Mouse (Mus musculus) adrenal gland, postnatal 14 days (tissue): ENCODE results near the gene Gimap5. TPM values are rescaled to one million over a fixed set of nuclear protein-coding genes. Genes with fewer than 3 reads are reported as not detected.

Experiments
- DNase-seq: peaks from one replicate; pipeline ENCODE4 v3.0.0; 2021; ENCODE audit warnings: mixed read lengths
- long read RNA-seq, 2 experiments: library from polyadenylated mRNA; stranded (forward); transcript quantifications; one replicate each; pipeline ENCODE4 v2.0.0; 2021
- total RNA-seq: library from RNA; stranded (reverse); gene quantifications from 2 replicates; pipeline ENCODE4 v1.2.3, GENCODE M21; 2021

The Gimap5 gene
- total RNA-seq, result 11.0 and 23.6 TPM in 2 replicates
- long read RNA-seq, experiment 1, transcript Gimap5-201 (3 exons, 1,953 nt), result major isoform, 6 of 17 reads
- long read RNA-seq, experiment 1, partial matches to known transcripts, result 0 of 17 reads
- long read RNA-seq, experiment 1, other reads (novel, unspliced or antisense), result 7 of 17 reads
- long read RNA-seq, experiment 2, transcript Gimap5-201 (3 exons, 1,953 nt), result major isoform, 6 of 9 reads
- long read RNA-seq, experiment 2, partial matches to known transcripts, result 0 of 9 reads
- long read RNA-seq, experiment 2, other reads (novel, unspliced or antisense), result 3 of 9 reads

GRCm38 (mm10) chr6:48745959-48746889, at the start of gene Gimap5:
Gene Gimap5, plus strand, starts transcription at chr6:48746197.
- peak; percentile 75 for DNase-seq

DNA sequence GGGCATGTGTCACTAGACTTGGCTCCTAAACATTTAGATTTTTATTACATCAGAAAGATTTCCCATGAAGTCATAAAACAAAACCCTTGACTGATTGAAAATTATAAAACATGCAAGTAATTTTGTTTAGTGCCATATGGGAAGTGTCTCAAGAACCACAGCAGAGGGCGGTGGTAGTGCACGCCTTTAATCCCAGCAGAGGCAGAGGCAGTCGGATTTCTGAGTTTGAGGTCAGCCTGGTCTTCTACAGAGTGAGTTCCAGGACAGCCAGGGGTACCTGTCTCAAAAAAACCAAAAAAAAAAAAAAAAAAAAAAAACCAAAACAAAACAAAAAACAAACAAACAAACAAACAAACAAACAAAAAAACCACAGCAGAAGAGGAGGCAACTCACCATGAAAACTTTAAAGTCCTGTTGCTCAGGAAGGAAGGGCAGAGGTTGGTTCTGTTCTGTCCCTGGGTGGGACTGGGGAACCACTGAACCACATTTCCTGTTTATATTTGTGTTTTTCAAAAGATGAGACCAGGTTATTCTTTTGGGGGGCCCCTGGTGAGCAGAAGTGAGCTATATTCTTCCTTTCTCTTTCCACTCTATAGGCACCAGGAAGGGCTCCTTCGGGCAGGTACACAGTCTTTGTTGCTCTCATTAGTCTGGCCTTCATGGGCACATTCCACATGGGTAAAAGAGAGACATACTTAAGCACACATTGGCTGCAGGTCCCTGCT, 49.0 kb upstream of the Gimap5 start:
- no peak for DNase-seq

DNA sequence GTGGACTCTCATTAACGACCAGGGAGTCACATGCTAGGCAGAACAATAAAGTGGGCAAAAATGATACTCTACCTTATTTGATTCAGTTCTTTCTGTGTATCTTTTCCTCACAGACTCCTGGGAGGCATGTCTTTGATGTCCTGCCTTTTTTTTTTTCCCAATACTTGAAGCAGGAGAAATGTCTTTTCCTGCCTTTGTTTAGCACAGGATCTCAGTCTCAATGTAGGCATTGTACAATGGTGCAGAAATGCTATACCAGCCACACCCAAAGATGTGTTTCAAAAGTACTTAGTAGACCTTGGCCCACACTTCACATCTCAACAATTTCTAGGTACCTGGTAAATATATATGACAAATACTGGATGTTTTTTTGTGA, 48.5 kb upstream of the Gimap5 start:
- DNase-seq, result no peak

- no peak for DNase-seq
These were observed 47.7 kb upstream of the Gimap5 start for GRCm38 (mm10) chr6:48698066-48698856.

DNA sequence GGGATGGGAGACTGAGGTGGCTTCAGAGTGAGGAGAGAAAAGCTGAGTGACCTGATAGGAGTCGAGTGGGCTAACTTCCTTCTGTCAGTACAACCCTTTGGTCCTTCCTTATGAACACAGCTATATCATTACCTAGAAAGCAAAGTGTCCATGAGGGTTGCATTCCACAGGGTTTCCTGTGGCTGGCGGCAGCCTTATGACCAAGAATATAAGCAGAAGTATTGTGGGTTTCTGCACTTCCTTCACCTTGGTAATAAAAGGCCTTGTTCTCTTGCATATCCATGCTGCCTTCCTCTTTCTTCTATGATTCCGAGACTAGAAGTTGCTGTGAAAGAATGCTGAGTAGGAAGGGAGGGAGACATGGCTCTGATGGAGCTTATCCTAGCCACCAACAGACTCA, 47.1 kb upstream of the Gimap5 start:
- DNase-seq, result no peak

GRCm38 (mm10) chr6:48700251-48701075, 45.5 kb upstream of the Gimap5 start:
- peak; percentile 39 for DNase-seq

GRCm38 (mm10) chr6:48702146-48702545, 43.9 kb upstream of the Gimap5 start:
- DNase-seq, result no peak

- DNase-seq, result no peak
These were observed 43.4 kb upstream of the Gimap5 start for GRCm38 (mm10) chr6:48702601-48703000.

DNA sequence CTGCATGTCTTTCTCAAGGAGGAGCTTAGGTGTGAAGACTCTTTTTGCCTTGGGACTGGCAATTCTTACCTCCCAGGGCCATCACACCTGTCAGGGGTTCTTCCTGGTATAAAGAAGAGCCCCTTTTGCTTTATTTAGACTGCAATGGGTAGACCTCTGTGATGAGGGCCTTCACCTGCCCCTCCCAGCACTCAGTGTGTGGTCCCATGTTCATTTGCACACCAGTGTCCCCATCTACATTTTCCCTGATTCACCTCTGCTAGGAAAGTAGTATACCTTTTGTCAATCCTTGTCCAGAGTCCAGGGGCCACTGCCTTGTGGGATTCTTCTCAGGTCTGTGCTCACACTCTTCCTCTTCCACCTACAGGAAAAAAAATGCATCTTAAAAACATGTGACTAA, 41.9 kb upstream of the Gimap5 start:
- no peak for DNase-seq

DNA sequence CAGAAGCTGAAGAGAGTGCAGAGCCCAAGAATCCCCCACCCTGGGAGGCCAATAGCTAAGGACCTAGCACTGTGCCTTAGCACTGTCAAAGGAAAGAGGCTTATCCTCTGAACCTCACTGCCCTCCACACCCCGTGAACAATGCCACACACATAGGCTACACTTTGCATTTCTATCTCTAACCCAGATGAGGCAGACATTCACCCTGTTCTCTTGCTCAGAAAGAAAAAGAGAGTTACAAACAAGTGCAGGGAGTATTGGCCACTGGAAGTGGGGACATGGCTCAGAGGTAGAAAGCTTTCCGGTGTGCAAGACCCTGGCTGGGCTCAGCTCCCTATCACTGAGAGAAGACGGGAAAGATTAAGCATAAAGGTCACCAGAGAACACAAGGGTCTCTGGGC, 39.9 kb upstream of the Gimap5 start:
- no peak for DNase-seq

- no peak for DNase-seq
These were observed 27.5 kb upstream of the Gimap5 start, which contains the start of the genes Gm28053 and Gimap7 for GRCm38 (mm10) chr6:48718455-48718854. Gene Gm28053, plus strand, starts transcription at chr6:48718607. Gene Gimap7, plus strand, starts transcription at chr6:48718621.

DNA sequence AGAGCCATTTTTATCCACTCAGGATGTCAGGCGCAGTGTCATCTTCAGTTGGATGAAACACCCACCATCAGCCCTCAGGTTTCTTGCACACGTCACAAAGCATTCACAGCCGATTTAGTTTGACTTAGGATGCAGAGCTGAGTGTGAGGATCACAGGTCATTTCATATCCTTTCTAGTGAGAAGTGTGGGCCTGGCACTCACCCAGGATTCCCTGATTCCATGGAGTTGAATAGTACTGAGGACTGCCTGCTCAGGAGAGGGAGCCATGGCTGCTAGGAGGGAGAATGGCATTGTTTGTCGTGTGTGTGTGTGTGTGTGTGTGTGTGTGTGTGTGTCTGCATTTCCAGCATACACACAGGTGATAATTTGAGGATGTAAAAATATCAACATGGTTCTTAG, 25.7 kb upstream of the Gimap5 start:
- DNase-seq, result no peak

- DNase-seq, result no peak
These were observed 22.5 kb upstream of the Gimap5 start for GRCm38 (mm10) chr6:48723468-48723867.

DNA sequence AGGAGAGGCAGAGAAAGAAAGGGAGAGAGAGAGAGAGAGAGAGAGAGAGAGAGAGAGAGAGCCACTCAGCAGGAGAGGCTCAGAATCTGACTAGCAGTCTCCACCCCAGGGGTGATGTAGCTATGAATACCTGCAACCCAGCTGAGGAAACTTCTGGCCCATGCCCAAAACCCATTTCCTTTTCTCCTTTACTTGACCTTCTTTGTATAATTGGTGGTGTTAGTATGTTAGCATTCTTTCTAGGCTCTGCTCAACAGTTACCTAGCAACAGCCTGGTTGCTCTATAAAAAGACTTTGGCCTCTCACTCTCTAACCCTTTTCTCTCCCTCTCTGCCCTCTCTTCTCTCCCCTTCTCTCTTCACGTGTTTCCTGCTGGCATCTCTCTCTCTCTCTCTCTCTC, 20.5 kb upstream of the Gimap5 start:
- DNase-seq, result peak; percentile 66

- no peak for DNase-seq
These were observed 18.2 kb upstream of the Gimap5 start for GRCm38 (mm10) chr6:48727761-48728160.

DNA sequence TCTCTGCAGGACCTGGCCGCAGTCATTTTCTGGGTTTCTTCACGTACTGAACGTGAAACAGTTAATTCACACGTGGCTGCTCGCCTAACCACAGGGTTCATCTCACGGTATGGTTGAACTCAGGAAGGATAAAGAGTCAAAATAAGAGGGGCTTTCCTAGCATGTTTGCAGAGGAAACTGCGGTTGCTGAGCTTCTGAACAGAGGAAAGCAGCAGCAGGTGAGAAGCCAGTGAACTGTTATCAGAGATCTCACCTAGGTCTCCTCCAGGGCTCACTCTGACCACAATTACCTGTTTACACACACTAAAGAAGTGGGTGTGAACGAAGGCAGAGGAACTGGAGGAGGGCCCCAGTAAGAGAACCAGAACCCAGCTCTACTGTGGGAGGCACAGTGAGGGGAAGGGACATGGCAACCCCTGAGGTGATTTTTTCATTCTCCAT, 13.1 kb upstream of the Gimap5 start:
- DNase-seq, result peak; percentile 15

DNA sequence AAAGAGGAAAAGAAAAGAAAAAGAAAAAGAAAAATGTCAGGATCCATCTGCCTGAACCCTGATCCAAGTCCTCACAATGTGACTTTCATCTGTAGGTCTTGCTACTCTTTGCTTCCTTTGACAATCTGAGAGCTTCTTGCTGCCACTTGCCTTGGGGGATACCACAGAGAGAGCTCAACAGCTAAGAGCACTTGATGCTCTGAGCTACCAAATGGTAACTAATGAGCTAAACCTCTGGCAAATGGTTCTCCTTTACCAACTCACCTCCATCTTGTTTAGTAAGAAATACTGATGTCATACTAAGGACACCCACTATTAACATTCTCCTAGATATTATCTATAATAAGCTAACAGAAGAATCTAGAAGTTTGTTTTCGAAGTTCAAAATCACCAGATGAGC, 12.3 kb upstream of the Gimap5 start:
- no peak for DNase-seq

- no peak for DNase-seq
These were observed 8.9 kb upstream of the Gimap5 start for GRCm38 (mm10) chr6:48737053-48737452.

GRCm38 (mm10) chr6:48737688-48738087, 8.3 kb upstream of the Gimap5 start:
- DNase-seq, result no peak

GRCm38 (mm10) chr6:48738961-48739779, 6.8 kb upstream of the Gimap5 start, which contains the start of gene Gimap1:
Gene Gimap1, plus strand, starts transcription at chr6:48739054.
- DNase-seq, result peak; percentile 42
